Comparison of ENCODE assay signal across 8 mouse cellular contexts in the genomic region with DNA sequence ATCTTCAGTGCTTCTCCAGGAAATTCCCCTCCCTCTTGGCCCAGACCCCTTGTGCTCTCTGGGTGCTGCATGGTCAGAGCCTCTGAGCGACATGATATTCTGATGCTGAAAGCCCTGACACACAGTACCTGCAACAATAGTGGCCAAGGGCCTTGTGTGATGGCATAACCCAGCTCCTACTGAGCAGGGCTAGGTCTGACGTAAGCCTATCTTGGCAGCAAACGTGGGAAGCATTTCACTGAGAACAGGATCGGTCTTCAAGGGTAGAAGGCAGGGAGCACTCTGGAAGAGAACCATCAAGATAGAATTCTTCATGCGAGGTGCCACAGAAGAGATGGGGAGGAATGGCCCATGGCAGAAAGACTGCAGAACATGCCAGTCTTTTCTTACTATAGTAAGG. TPM values are rescaled to one million over a fixed set of nuclear protein-coding genes. Genes with fewer than 3 reads are reported as not detected.
DNase-seq lines count a peak whose midpoint lies in the region; ATAC-seq lines count a peak whose summit lies in the region.

Gene Asb8, minus strand, starts transcription at position 101 of the 400 bp plus-strand sequence.

- WGBS in kidney, embryonic 16.5 days, result 80% methylated on average over 5 of the region's 5 CpGs
- WGBS in intestine, embryonic 15.5 days, result 80% methylated on average over 5 of the region's 5 CpGs

- ATAC-seq in kidney, embryonic 16.5 days (ENCODE audit: low FRiP score, low TSS enrichment), result no peak
- no peak for ATAC-seq in intestine, embryonic 15.5 days
- ATAC-seq in megakaryocyte-erythroid progenitor cell, adult 5-6 weeks (replicated peaks; ENCODE audit: low FRiP score, low TSS enrichment, poor library complexity, severe bottlenecking), result no peak

- peaks cover 49% of the 10 kb centered on the region for H3K27me3 ChIP-seq in kidney, embryonic 16.5 days (ENCODE audit: insufficient read depth, low read length)
- peaks cover 47% of the 10 kb centered on the region for H3K27me3 ChIP-seq in intestine, embryonic 15.5 days (replicated peaks)

- H3K4me2 ChIP-seq in kidney, embryonic 16.5 days (replicated peaks; ENCODE audit: low read depth, low read length), result no peak within 1 kb of the TSS
- no peak within 1 kb of the TSS for H3K4me2 ChIP-seq in intestine, embryonic 15.5 days (replicated peaks)

- DNase-seq in kidney, postnatal 25 days, result no peak
- no peak for DNase-seq in adrenal gland, postnatal 36 days
- no peak for DNase-seq in gastrocnemius, postnatal 4 days (ENCODE audit: low spot score in 2 of 2)
- no peak for DNase-seq in cerebellum, adult 9-10 months
- no peak for DNase-seq in kidney, adult 18-20 months

- peaks cover 28% of the 10 kb centered on the region for H3K4me1 ChIP-seq in kidney, embryonic 16.5 days (ENCODE audit: insufficient read depth, low read length)
- H3K4me1 ChIP-seq in intestine, embryonic 15.5 days (replicated peaks), result peaks cover 12% of the 10 kb centered on the region

- no peaks in the 10 kb centered on the region for H3K36me3 ChIP-seq in kidney, embryonic 16.5 days (ENCODE audit: insufficient read depth, low read length)
- no peaks in the 10 kb centered on the region for H3K36me3 ChIP-seq in intestine, embryonic 15.5 days

- no peak within 1 kb of the TSS for H3K4me3 ChIP-seq in kidney, embryonic 16.5 days (ENCODE audit: low read length)
- no peak within 1 kb of the TSS for H3K4me3 ChIP-seq in intestine, embryonic 15.5 days (replicated peaks)

- no peaks in the 10 kb centered on the region for H3K9me3 ChIP-seq in kidney, embryonic 16.5 days (ENCODE audit: low read length)
- no peaks in the 10 kb centered on the region for H3K9me3 ChIP-seq in intestine, embryonic 15.5 days

- no peak within 1 kb of the TSS for H3K27ac ChIP-seq in kidney, embryonic 16.5 days (ENCODE audit: low read length)
- H3K27ac ChIP-seq in intestine, embryonic 15.5 days, result no peak within 1 kb of the TSS

- H3K9ac ChIP-seq in kidney, embryonic 16.5 days (replicated peaks; ENCODE audit: low read length), result no peak within 1 kb of the TSS
- no peak within 1 kb of the TSS for H3K9ac ChIP-seq in intestine, embryonic 15.5 days

RNA-seq across cellular contexts. Expression of gene Asb8, which starts in this region (rescaled TPM):
- 59.6 and 60.2 TPM in 2 replicates for polyA plus RNA-seq in kidney, embryonic 16.5 days (2015; fragmentation: Nextera tagmentation; extraction: Ambion mirVana)
- total RNA-seq in adrenal gland, postnatal 36 days (2021), result 10 to 100 TPM; 37.3 to 43.0 TPM
- 100 to 1,000 TPM; 148 to 174 TPM for total RNA-seq in gastrocnemius, postnatal 4 days (2021)
- polyA plus RNA-seq in intestine, embryonic 15.5 days (2015; fragmentation: Nextera tagmentation; extraction: Ambion mirVana), result 46.6 and 49.5 TPM in 2 replicates
- total RNA-seq in megakaryocyte-erythroid progenitor cell, adult 5-6 weeks (2014; fragmentation: Nextera tagmentation), result 21.0 and 25.6 TPM in 2 replicates
- total RNA-seq in megakaryocyte-erythroid progenitor cell, adult 5-6 weeks (2017), result 14.8 and 16.4 TPM in 2 replicates
